Mouse (Mus musculus) lung, postnatal 14 days (tissue): ENCODE data around the gene Uqcc2.

Experiments used
- DNase-seq: peaks from one replicate; pipeline ENCODE4 v3.0.0; 2021

The Uqcc2 gene

GRCm38 (mm10) chr17:27133551-27134141 lies at the start of gene Uqcc2:
Gene Uqcc2, minus strand, starts transcription at chr17:27133916.
- peak; percentile 98 for DNase-seq

DNA sequence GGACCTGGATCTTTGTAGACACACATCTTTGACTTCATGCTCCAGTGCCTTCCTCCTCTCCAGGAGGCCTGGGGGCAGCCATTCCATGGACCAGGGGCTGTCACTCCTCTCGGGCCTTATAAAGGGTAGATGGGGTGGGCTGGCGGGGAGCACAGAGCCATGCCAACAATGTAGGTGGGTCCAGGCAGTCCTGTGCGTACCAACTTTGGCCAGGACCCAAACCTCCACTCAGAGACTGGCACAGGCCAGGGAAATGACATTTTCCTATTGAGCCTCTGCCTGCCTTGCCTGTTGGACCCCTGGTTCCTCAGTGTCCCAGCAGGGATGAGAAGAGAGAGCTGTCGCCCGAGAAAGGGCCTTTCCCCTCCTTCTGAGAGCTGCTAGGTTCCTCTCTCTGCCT lies 48.7 kb upstream of the Uqcc2 start:
- no peak for DNase-seq

DNA sequence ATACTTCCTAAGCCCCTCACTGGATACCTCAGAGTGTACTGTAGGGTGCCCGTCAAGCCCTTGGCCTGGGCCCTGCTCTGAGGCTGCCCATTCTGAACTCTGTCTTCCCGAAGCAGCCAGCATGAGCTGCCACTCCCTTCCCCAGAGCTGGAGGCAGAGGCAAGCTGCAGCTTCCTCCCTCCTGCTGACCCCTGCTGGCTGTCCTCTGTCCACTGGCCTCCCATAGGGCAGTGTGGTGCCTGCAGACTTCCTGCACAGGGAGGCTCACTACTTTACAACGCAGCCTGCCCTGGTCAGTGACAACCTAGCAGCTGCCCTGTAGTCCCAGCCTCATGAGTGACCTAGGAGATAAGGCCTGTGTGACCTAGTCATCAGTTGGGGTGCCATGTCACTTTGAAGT lies 48.0 kb upstream of the Uqcc2 start:
- DNase-seq = peak; percentile 42

- DNase-seq = no peak
Measured at GRCm38 (mm10) chr17:27179681-27180280, 46.1 kb upstream of the Uqcc2 start.

GRCm38 (mm10) chr17:27178427-27179177 lies 44.9 kb upstream of the Uqcc2 start:
- DNase-seq = no peak

GRCm38 (mm10) chr17:27178019-27178418 lies 44.3 kb upstream of the Uqcc2 start:
- DNase-seq = peak; percentile 12

- no peak for DNase-seq
Measured at GRCm38 (mm10) chr17:27176754-27177153, 43.0 kb upstream of the Uqcc2 start.

DNA sequence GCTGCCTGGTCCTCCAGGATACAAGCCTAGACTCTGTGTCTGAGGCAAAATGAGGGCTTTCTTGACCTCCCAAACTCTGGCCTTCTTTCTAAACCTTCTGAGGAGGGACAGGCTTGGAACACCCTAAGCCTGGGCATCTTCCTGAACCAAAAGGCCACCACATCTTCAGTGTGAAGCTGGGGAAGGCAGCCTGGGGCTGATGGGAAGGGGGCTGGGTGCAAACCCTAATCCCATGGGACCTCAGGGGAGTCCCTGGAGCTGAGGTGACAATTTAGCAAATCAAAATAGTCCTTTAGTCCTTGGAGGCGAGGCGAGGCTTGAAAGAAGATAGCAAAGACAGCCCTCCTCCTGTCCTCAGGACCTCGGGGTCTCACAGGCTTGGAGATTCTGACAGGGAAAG lies 42.6 kb upstream of the Uqcc2 start:
- DNase-seq = no peak

DNA sequence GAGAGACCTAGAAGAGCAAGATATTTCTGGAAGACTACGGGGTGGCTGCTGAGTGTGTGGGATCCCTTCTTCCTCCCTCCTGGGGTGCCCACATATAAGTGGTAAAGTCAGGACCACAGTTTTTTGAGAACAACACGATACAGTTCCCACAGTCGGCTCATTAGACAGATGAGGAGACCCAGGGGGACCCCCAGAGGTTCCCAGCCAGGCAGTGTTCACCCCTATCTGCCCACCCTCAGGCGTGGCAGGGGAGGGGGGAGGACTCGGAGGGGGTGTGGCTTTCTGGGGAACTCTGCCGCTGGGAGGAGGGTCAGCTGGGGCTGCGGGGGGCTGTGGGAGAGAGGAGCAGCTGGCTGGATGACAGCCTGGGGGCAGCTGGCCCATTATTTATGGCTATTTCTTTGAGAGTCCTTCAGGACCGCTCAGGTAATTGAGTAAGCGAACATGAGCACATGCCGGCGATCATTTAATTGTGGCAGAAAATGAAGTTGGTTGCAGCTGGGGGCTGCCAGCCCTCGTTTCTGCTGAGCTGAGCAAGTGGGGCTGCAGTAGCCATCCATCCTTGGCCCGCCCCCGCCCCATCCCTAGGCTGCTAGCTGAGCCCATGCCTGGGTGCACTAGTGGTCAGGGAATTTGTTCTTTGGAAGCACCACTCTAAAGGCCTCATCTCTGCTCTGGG lies 41.6 kb upstream of the Uqcc2 start:
- no peak for DNase-seq

GRCm38 (mm10) chr17:27173715-27174114 lies 40.0 kb upstream of the Uqcc2 start:
- DNase-seq = no peak

GRCm38 (mm10) chr17:27172459-27172858 lies 38.7 kb upstream of the Uqcc2 start:
- no peak for DNase-seq

DNA sequence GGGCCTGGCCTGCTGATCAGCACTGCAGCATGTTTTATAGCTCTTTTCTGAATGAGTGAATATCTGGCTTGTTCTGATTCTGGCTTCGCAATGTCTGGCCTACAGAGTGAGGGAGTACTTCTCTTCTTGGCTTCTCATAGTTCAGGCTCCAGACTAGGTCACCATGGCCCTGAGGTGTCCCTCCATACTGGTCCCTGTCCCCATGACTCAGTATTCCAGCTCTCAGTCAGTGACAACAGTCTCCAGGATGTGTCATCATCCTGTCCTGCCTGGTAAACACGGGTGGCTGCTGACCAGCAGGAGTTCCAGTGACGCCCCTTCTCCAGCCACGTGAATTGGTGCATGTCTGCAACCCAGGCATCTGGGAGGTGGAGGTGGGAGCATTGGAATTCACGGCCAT lies 37.4 kb upstream of the Uqcc2 start:
- DNase-seq = no peak

DNA sequence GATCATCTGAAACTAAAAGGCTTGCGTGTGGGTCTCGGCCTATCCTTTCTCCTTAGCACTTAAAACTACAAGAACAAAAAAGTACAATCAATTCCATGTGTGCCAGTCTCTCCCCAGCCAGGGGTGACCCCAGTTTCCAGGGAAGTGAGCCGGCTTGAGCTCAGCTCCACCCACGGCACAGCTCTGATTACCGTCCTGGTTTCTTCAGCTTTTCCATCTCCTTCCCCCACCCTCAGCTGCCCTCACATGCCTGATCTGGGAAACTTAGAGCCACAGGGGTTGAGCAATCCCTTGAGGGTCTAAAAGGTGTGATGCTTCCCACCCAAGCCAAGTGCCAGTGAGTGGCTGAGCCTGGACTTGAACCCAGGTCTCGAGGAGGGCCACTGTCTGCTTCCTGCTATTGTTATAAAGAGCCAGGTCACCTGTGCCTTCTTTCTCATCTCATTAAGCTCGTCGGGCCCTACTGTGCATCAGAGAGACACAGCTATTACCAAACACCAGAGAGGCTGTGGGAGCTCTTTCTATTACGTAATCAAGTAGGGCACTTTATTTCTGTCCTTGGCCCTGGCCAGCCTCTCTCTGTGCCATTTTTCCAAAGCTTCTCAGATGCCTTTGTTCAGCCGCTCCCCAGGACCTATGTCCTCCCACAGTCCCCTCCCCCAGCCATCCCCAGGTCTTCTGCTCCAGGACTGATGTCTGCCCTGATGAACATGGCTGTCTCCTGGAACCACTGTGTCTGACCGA lies 36.4 kb upstream of the Uqcc2 start:
- DNase-seq = no peak

- no peak for DNase-seq
Measured at GRCm38 (mm10) chr17:27168569-27168968, 34.9 kb upstream of the Uqcc2 start.

DNA sequence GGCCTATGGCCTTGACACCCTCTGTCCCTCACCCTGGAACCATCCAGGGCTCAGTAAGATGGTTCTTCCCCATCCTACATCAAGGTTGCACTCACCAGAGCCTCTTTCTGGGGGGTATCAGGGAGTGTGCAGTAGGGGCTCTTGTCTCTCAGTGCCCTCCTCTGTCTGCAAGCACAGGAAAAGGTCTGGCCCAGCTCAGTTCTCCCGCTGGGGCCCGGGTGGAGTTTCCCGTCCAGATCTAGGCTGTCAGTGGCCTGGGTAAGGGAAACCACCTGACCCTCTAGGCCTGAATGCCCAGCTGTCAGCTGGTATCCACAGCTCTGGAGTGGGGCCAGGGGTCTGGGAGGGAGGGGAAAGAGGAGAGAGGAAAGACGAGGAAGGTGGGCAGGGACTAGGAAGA lies 33.8 kb upstream of the Uqcc2 start, which contains the start of gene Ip6k3:
TSS of gene Ip6k3 (minus strand) at position 251 of the 400 bp plus-strand sequence.
- peak; percentile 26 for DNase-seq

DNA sequence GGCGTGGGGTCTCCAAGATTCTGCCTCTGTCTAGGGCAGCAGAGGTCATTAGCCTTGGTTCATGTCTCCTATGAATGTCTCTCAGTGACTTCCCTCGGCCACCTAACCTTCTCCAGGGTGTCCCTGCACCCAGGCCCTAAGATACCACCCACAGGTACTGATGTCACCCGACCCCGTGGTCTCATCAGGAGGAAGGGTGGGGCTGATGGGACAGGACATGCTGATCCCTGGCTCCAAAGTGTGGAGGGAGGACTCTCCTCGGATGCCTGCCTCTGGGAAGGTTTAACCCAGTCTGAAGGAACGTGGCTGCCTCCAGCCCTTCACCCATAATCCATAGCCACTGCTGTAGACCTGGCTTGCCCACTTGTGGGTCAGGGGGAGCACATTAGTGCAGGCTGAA lies 33.2 kb upstream of the Uqcc2 start:
- DNase-seq = no peak

- DNase-seq = peak; percentile 54
Measured at GRCm38 (mm10) chr17:27165054-27165773, 31.5 kb upstream of the Uqcc2 start.

- no peak for DNase-seq
Measured at GRCm38 (mm10) chr17:27160905-27161304, 27.2 kb upstream of the Uqcc2 start.

- no peak for DNase-seq
Measured at GRCm38 (mm10) chr17:27159169-27159568, 25.5 kb upstream of the Uqcc2 start.

- no peak for DNase-seq
Measured at GRCm38 (mm10) chr17:27158439-27158838, 24.7 kb upstream of the Uqcc2 start.

DNA sequence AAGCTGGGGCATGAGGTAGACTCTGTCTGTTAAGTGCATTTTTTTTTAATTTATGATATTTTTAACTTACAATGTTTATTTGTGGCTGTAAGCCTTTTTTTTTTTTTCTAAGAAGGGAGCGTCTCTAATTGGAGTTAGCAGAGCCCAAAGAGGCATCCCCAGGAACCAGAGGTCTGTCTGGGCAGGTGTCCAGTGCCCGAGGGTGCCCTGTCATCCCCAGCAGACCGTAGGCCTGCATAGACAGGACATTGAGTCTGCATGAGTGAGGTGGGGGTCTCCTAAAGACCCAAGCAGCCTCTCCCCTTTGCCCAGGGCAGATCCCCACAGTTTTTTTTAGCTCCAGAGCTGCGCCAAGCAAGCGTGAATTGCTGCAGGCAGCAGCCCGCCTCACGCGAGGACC lies 22.0 kb upstream of the Uqcc2 start:
- no peak for DNase-seq

- DNase-seq = no peak
Measured at GRCm38 (mm10) chr17:27154881-27155280, 21.2 kb upstream of the Uqcc2 start.
